Mouse (Mus musculus) forebrain, postnatal 0 days (tissue): ENCODE measurements around the gene Prrc2a. TPM values are rescaled to one million over a fixed set of nuclear protein-coding genes. Genes with fewer than 3 reads are reported as not detected.
"Not testable (repeated sequence)": the region's sequence is repeated elsewhere in the genome, so short reads cannot be mapped to it uniquely, and the experiment has no call there.

Experiments
- ATAC-seq: fragments of 200-750 bp; cut with Nextera tagmentation; 2 replicates; pipeline ENCODE4 v1.8.0; 2017; ENCODE audit warnings: mild to moderate bottlenecking, moderate library complexity
- DNase-seq: peaks from one replicate; pipeline ENCODE4 v3.0.0-alpha.2; 2015
- H3K27ac ChIP-seq: fragments of 300-500 bp; sonication (generic); 2 replicates; pipeline ENCODE4 v1.5.1; 2014; ENCODE audit warnings: low read depth, mild to moderate bottlenecking, antibody characterized with exemption, low read length, moderate library complexity, mixed read lengths
- H3K27me3 ChIP-seq: fragments of 300-500 bp; sonication (generic); 2 replicates; pipeline ENCODE4 v1.6.1; 2014; ENCODE audit warnings: mild to moderate bottlenecking, low read length, mixed read lengths; ENCODE audit not compliant: insufficient read depth
- H3K36me3 ChIP-seq: fragments of 300-500 bp; sonication (generic); 2 replicates; pipeline ENCODE4 v1.6.1; 2014; ENCODE audit warnings: mild to moderate bottlenecking, moderate library complexity; ENCODE audit not compliant: insufficient read depth
- H3K4me1 ChIP-seq: fragments of 300-500 bp; sonication (generic); 2 replicates; pipeline ENCODE4 v1.6.1; 2014; ENCODE audit warnings: antibody characterized with exemption; ENCODE audit not compliant: insufficient read depth
- H3K4me2 ChIP-seq: fragments of 300-500 bp; sonication (generic); 2 replicates; pipeline ENCODE4 v1.6.1; 2014; ENCODE audit warnings: low read depth, mild to moderate bottlenecking, moderate library complexity
- H3K4me3 ChIP-seq: fragments of 300-500 bp; sonication (generic); 2 replicates; pipeline ENCODE4 v1.5.1; 2014; ENCODE audit warnings: low read depth, low read length, mixed read lengths
- H3K9ac ChIP-seq: fragments of 300-500 bp; sonication (generic); 2 replicates; pipeline ENCODE4 v1.6.1; 2014; ENCODE audit warnings: mild to moderate bottlenecking
- H3K9me3 ChIP-seq: fragments of 300-500 bp; sonication (generic); 2 replicates; pipeline ENCODE4 v1.6.1; 2016; ENCODE audit warnings: low read length
- CTCF ChIP-seq: sonication (generic); IDR thresholded peaks from 2 replicates; pipeline ENCODE4 v1.5.1; 2016; ENCODE audit warnings: antibody characterized with exemption, control low read depth, low read depth
- WGBS: fragments of 180-500 bp; shearing (Covaris S2); extraction: QIAGEN DNeasy Blood & Tissue Kit; methylation state at CpG from one replicate; pipeline ENCODE4 v1.1.7; 2014; 5-methylcytosine and 5-hydroxymethylcytosine counted together
- polyA plus RNA-seq: library from polyadenylated mRNA; unstranded; fragments of >200 nt; fragmentation: Nextera tagmentation; extraction: Ambion mirVana; gene quantifications from 2 replicates; pipeline ENCODE4 v1.2.1, GENCODE M21; 2015
- total RNA-seq: library from RNA; depleted of rRNA; stranded (reverse); fragments of >200 nt; gene quantifications from 2 replicates; pipeline ENCODE4 v1.2.3, GENCODE M21; 2014

Gene Prrc2a
- total and polyA plus RNA-seq, 2 experiments from 2014 or later: 85.3 to 155 TPM

- Histone ChIP-seq H3K4me2 (peak overlapping the region; percentile 86), H3K27ac (peak overlapping the region; percentile 79; the same call in 1 of the 2 replicates), H3K36me3 (peaks cover 9% of the 10 kb centered on the region; the same call in 1 of the 2 replicates), H3K9me3 (no peaks in the 10 kb centered on the region), H3K9ac (peak overlapping the region; percentile 81), H3K4me1 (peaks cover 11% of the 10 kb centered on the region), H3K27me3 (no peaks in the 10 kb centered on the region), H3K4me3 (peak overlapping the region; percentile 63)
- no peak for DNase-seq
- ATAC-seq: no peak
- no peak for TF ChIP-seq CTCF
- 29% methylated on average over 6 of the region's 6 CpGs for WGBS
Observed at GRCm38 (mm10) chr17:35125578-35125977, 39.1 kb downstream of the Prrc2a start.

- 0 out of 2 replicates have a peak overlapping the region, but pooled peaks have one; percentile 3 for H3K27ac ChIP-seq
- no peak overlapping the region for H3K4me2 ChIP-seq
- no peak overlapping the region for H3K4me3 ChIP-seq
- no peaks in the 10 kb centered on the region for H3K27me3 ChIP-seq
- DNase-seq (no peak), ATAC-seq (no peak)
- no peaks in the 10 kb centered on the region for H3K9me3 ChIP-seq
- 96% methylated on average over 1 of the region's 1 CpGs for WGBS
- no peak overlapping the region for H3K9ac ChIP-seq
- TF ChIP-seq CTCF: no peak
- H3K4me1 ChIP-seq: peaks cover 11% of the 10 kb centered on the region
- peaks cover 9% of the 10 kb centered on the region; the same call in 1 of the 2 replicates for H3K36me3 ChIP-seq
Observed at GRCm38 (mm10) chr17:35125081-35125480, 39.6 kb downstream of the Prrc2a start.

- H3K4me1 ChIP-seq: peaks cover 11% of the 10 kb centered on the region
- H3K9ac ChIP-seq, DNase-seq, H3K4me2 ChIP-seq, H3K27ac ChIP-seq, ATAC-seq, H3K27me3 ChIP-seq, H3K4me3 ChIP-seq, H3K9me3 ChIP-seq: not testable (repeated sequence)
- 97% methylated on average over 12 of the region's 12 CpGs for WGBS
- H3K36me3 ChIP-seq: peaks cover 13% of the 10 kb centered on the region; the same call in 1 of the 2 replicates
Observed at GRCm38 (mm10) chr17:35124261-35124896, 40.3 kb downstream of the Prrc2a start.

GRCm38 (mm10) chr17:35123287-35123686 lies 41.4 kb downstream of the Prrc2a start:
- not testable (repeated sequence) for H3K27ac ChIP-seq, H3K9me3 ChIP-seq, H3K4me3 ChIP-seq, H3K4me2 ChIP-seq, ATAC-seq, H3K27me3 ChIP-seq, DNase-seq, H3K9ac ChIP-seq
- H3K4me1 ChIP-seq: peaks cover 11% of the 10 kb centered on the region
- 91% methylated on average over 9 of the region's 9 CpGs for WGBS
- H3K36me3 ChIP-seq: peaks cover 17% of the 10 kb centered on the region

GRCm38 (mm10) chr17:35121871-35122303 lies 42.8 kb downstream of the Prrc2a start, which contains the start of gene Csnk2b:
TSS of gene Csnk2b (minus strand) at chr17:35122053.
- H3K9me3 ChIP-seq: no peaks in the 10 kb centered on the region
- H3K4me3 ChIP-seq: peak within 1 kb of the TSS; percentile 74
- peak within 1 kb of the TSS; percentile 91 for H3K4me2 ChIP-seq
- DNase-seq: peak; percentile 90
- peaks cover 29% of the 10 kb centered on the region for H3K36me3 ChIP-seq
- H3K9ac ChIP-seq: peak within 1 kb of the TSS; percentile 77
- H3K27me3 ChIP-seq: no peaks in the 10 kb centered on the region
- peak within 1 kb of the TSS; percentile 94 for H3K27ac ChIP-seq
- ATAC-seq: peak; percentile 38
- WGBS: 2% methylated on average over 19 of the region's 19 CpGs
- peaks cover 8% of the 10 kb centered on the region for H3K4me1 ChIP-seq
- TF ChIP-seq CTCF: peak; percentile 66

GRCm38 (mm10) chr17:35121143-35121799 lies 43.4 kb downstream of the Prrc2a start, which contains the start of gene Gpank1:
TSS of gene Gpank1 (plus strand) at chr17:35121455.
- Histone ChIP-seq H3K4me1 (peaks cover 3% of the 10 kb centered on the region), H3K9ac (peak within 1 kb of the TSS; percentile 77), H3K27ac (peak within 1 kb of the TSS; percentile 94), H3K4me2 (peak within 1 kb of the TSS; percentile 91), H3K9me3 (no peaks in the 10 kb centered on the region), H3K36me3 (peaks cover 35% of the 10 kb centered on the region), H3K27me3 (no peaks in the 10 kb centered on the region), H3K4me3 (peak within 1 kb of the TSS; percentile 74)
- ATAC-seq (peak; percentile 95), DNase-seq (peak; percentile 99)
- WGBS: under 1% methylated on average over 50 of the region's 50 CpGs
- TF ChIP-seq CTCF: peak; percentile 7; the same call in 1 of the 2 replicates

GRCm38 (mm10) chr17:35120745-35121142 lies 44.0 kb downstream of the Prrc2a start:
- H3K4me2 ChIP-seq: peak overlapping the region; percentile 91
- no peak for ATAC-seq

More at GRCm38 (mm10) chr17:35120745-35121142, 44.0 kb downstream of the Prrc2a start:
- H3K27me3 ChIP-seq: no peaks in the 10 kb centered on the region
- H3K27ac ChIP-seq: peak overlapping the region; percentile 46; the same call in 1 of the 2 replicates
- H3K9me3 ChIP-seq: no peaks in the 10 kb centered on the region
- peaks cover 3% of the 10 kb centered on the region for H3K4me1 ChIP-seq
- H3K4me3 ChIP-seq: peak overlapping the region; percentile 74
- WGBS: 1% methylated on average over 33 of the region's 33 CpGs
- H3K36me3 ChIP-seq: peaks cover 40% of the 10 kb centered on the region
- DNase-seq: no peak
- H3K9ac ChIP-seq: peak overlapping the region; percentile 77
- no peak for TF ChIP-seq CTCF
